Mouse (Mus musculus) heart, embryonic 13.5 days (tissue): ENCODE measurements around the gene Fuk. TPM values are rescaled to one million over a fixed set of nuclear protein-coding genes. Genes with fewer than 3 reads are reported as not detected.
A peak's percentile ranks its signal among the peaks of the same experiment; 100 is the strongest.
"Not testable (repeated sequence)": the region's sequence is repeated elsewhere in the genome, so short reads cannot be mapped to it uniquely, and the experiment has no call there.

Experiments used
- ATAC-seq: fragments of 200-750 bp; cut with Nextera tagmentation; 2 replicates; pipeline ENCODE4 v1.8.0; 2017; ENCODE audit warnings: moderate TSS enrichment; ENCODE audit not compliant: insufficient number of reproducible peaks, low FRiP score, low TSS enrichment; ENCODE audit errors: extremely low read depth
- H3K27ac ChIP-seq: fragments of 300-500 bp; sonication (generic); replicated peaks from 2 replicates; pipeline ENCODE4 v1.5.1; 2015; ENCODE audit warnings: moderate library complexity, mild to moderate bottlenecking, inconsistent platforms
- H3K27me3 ChIP-seq: fragments of 300-500 bp; sonication (generic); replicated peaks from 2 replicates; pipeline ENCODE4 v1.6.1; 2015; ENCODE audit warnings: mild to moderate bottlenecking, inconsistent platforms
- H3K36me3 ChIP-seq: fragments of 300-500 bp; sonication (generic); 2 replicates; pipeline ENCODE4 v1.6.1; 2015; ENCODE audit warnings: mild to moderate bottlenecking, inconsistent platforms
- H3K4me1 ChIP-seq: fragments of 300-500 bp; sonication (generic); 2 replicates; pipeline ENCODE4 v1.6.1; 2015; ENCODE audit warnings: inconsistent platforms
- H3K4me2 ChIP-seq: fragments of 300-500 bp; sonication (generic); 2 replicates; pipeline ENCODE4 v1.6.1; 2015; ENCODE audit warnings: inconsistent platforms, mild to moderate bottlenecking, moderate library complexity
- H3K4me3 ChIP-seq: fragments of 300-500 bp; sonication (generic); 2 replicates; pipeline ENCODE4 v1.5.1; 2015; ENCODE audit warnings: moderate library complexity, mild to moderate bottlenecking, inconsistent platforms
- H3K9ac ChIP-seq: fragments of 300-500 bp; sonication (generic); 2 replicates; pipeline ENCODE4 v1.6.1; 2015; ENCODE audit warnings: inconsistent platforms, mild to moderate bottlenecking, moderate library complexity
- H3K9me3 ChIP-seq: fragments of 300-500 bp; sonication (generic); 2 replicates; pipeline ENCODE4 v1.6.1; 2016; ENCODE audit warnings: inconsistent platforms
- WGBS: fragments of 180-500 bp; shearing (Covaris S2); methylation state at CpG from one replicate; pipeline ENCODE4 v1.1.7; 2015; ENCODE audit warnings: mixed read lengths; 5-methylcytosine and 5-hydroxymethylcytosine counted together
- polyA plus RNA-seq: library from polyadenylated mRNA; unstranded; fragments of >200 nt; fragmentation: Nextera tagmentation; extraction: Ambion mirVana; gene quantifications from 2 replicates; pipeline ENCODE4 v1.2.1, GENCODE M21; 2015

The Fuk gene
- polyA plus RNA-seq, 1 experiment from 2014 or later: 7.1 TPM

- H3K4me1 ChIP-seq: peaks cover 36% of the 10 kb centered on the region
- H3K27me3 ChIP-seq: no peaks in the 10 kb centered on the region
- H3K4me3 ChIP-seq: no peak overlapping the region
- no peak overlapping the region for H3K4me2 ChIP-seq
- no peak for ATAC-seq
- no peak overlapping the region for H3K27ac ChIP-seq
- WGBS: 72% methylated on average over 8 of the region's 8 CpGs
- H3K9ac ChIP-seq: no peak overlapping the region
- no peaks in the 10 kb centered on the region for H3K9me3 ChIP-seq
- peaks cover 8% of the 10 kb centered on the region; the same call in 1 of the 2 replicates for H3K36me3 ChIP-seq
Observed at GRCm38 (mm10) chr8:110918460-110918859, 16.2 kb upstream of the Fuk start.

GRCm38 (mm10) chr8:110918027-110918426, 15.7 kb upstream of the Fuk start:
- Histone ChIP-seq H3K4me1 (peaks cover 36% of the 10 kb centered on the region), H3K4me2 (no peak overlapping the region), H3K36me3 (peaks cover 8% of the 10 kb centered on the region; the same call in 1 of the 2 replicates), H3K27ac (no peak overlapping the region), H3K4me3 (no peak overlapping the region), H3K27me3 (no peaks in the 10 kb centered on the region), H3K9me3 (no peaks in the 10 kb centered on the region), H3K9ac (no peak overlapping the region)
- 83% methylated on average over 11 of the region's 11 CpGs for WGBS
- no peak for ATAC-seq

GRCm38 (mm10) chr8:110917415-110917814, 15.1 kb upstream of the Fuk start:
- Histone ChIP-seq H3K36me3 (peaks cover 4% of the 10 kb centered on the region; the same call in 1 of the 2 replicates), H3K4me1 (peaks cover 33% of the 10 kb centered on the region), H3K9ac (no peak overlapping the region), H3K4me2 (no peak overlapping the region), H3K4me3 (no peak overlapping the region), H3K27me3 (no peaks in the 10 kb centered on the region), H3K27ac (no peak overlapping the region), H3K9me3 (no peaks in the 10 kb centered on the region)
- WGBS: 40% methylated on average over 2 of the region's 2 CpGs
- ATAC-seq: no peak

GRCm38 (mm10) chr8:110911576-110912570, 9.6 kb upstream of the Fuk start:
- Histone ChIP-seq H3K27me3 (no peaks in the 10 kb centered on the region), H3K27ac (no peak overlapping the region), H3K4me2 (no peak overlapping the region), H3K36me3 (no peaks in the 10 kb centered on the region), H3K4me3 (no peak overlapping the region), H3K4me1 (no peaks in the 10 kb centered on the region), H3K9ac (no peak overlapping the region), H3K9me3 (no peaks in the 10 kb centered on the region)
- ATAC-seq: no peak
- 80% methylated on average over 15 of the region's 15 CpGs for WGBS

- not testable (repeated sequence) for H3K9me3 ChIP-seq, H3K36me3 ChIP-seq, H3K4me3 ChIP-seq, H3K27me3 ChIP-seq, H3K4me1 ChIP-seq, H3K4me2 ChIP-seq, ATAC-seq, H3K27ac ChIP-seq, H3K9ac ChIP-seq
Observed at GRCm38 (mm10) chr8:110909850-110910249, 7.6 kb upstream of the Fuk start.

- WGBS: 90% methylated on average over 1 of the region's 1 CpGs
- no peak for ATAC-seq
Observed at GRCm38 (mm10) chr8:110906682-110907081, 4.4 kb upstream of the Fuk start.

GRCm38 (mm10) chr8:110905404-110905803, 3.1 kb upstream of the Fuk start:
- no peak for ATAC-seq
- no peaks in the 10 kb centered on the region for H3K27me3 ChIP-seq
- H3K4me1 ChIP-seq: peaks cover 5% of the 10 kb centered on the region
- H3K36me3 ChIP-seq: no peaks in the 10 kb centered on the region
- H3K9me3 ChIP-seq: no peaks in the 10 kb centered on the region
- H3K4me3 ChIP-seq: no peak overlapping the region
- no peak overlapping the region for H3K27ac ChIP-seq
- 82% methylated on average over 6 of the region's 6 CpGs for WGBS
- H3K9ac ChIP-seq: no peak overlapping the region
- H3K4me2 ChIP-seq: no peak overlapping the region

More at GRCm38 (mm10) chr8:110906682-110907081, 4.4 kb upstream of the Fuk start:
- peaks cover 1% of the 10 kb centered on the region for H3K4me1 ChIP-seq
- H3K27ac ChIP-seq: no peak overlapping the region
- no peaks in the 10 kb centered on the region for H3K27me3 ChIP-seq
- H3K4me3 ChIP-seq: no peak overlapping the region
- H3K9ac ChIP-seq: no peak overlapping the region
- no peaks in the 10 kb centered on the region for H3K36me3 ChIP-seq
- H3K9me3 ChIP-seq: no peaks in the 10 kb centered on the region
- no peak overlapping the region for H3K4me2 ChIP-seq

- Histone ChIP-seq H3K9me3 (no peaks in the 10 kb centered on the region), H3K4me3 (peak overlapping the region; percentile 73), H3K27ac (no peak overlapping the region), H3K27me3 (no peaks in the 10 kb centered on the region), H3K4me1 (peaks cover 5% of the 10 kb centered on the region), H3K9ac (peak overlapping the region; percentile 87; the same call in 1 of the 2 replicates), H3K36me3 (peaks cover 21% of the 10 kb centered on the region), H3K4me2 (peak overlapping the region; percentile 70)
- 63% methylated on average over 2 of the region's 2 CpGs for WGBS
- ATAC-seq: no peak
Observed at GRCm38 (mm10) chr8:110902579-110902965, 284 bp upstream of the Fuk start.

- H3K4me2 ChIP-seq: no peak overlapping the region
- H3K27ac ChIP-seq: no peak overlapping the region
- no peaks in the 10 kb centered on the region for H3K9me3 ChIP-seq
- no peaks in the 10 kb centered on the region for H3K27me3 ChIP-seq
- peaks cover 26% of the 10 kb centered on the region for H3K36me3 ChIP-seq
- ATAC-seq: no peak
- 73% methylated on average over 3 of the region's 3 CpGs for WGBS
- H3K4me3 ChIP-seq: no peak overlapping the region
- no peak overlapping the region; the same call in 1 of the 2 replicates for H3K9ac ChIP-seq
- peaks cover 5% of the 10 kb centered on the region for H3K4me1 ChIP-seq
Observed at GRCm38 (mm10) chr8:110901056-110901455, 1.2 kb downstream of the Fuk start.

- H3K27ac ChIP-seq: no peak overlapping the region
- H3K4me3 ChIP-seq: no peak overlapping the region
- peaks cover 5% of the 10 kb centered on the region for H3K4me1 ChIP-seq
- no peaks in the 10 kb centered on the region for H3K9me3 ChIP-seq
- WGBS: 85% methylated on average over 6 of the region's 6 CpGs
- no peak overlapping the region for H3K9ac ChIP-seq
- no peak overlapping the region for H3K4me2 ChIP-seq
- peaks cover 39% of the 10 kb centered on the region for H3K36me3 ChIP-seq
- H3K27me3 ChIP-seq: no peaks in the 10 kb centered on the region
- no peak for ATAC-seq
Observed at GRCm38 (mm10) chr8:110897495-110897894, 4.8 kb downstream of the Fuk start.

- Histone ChIP-seq H3K36me3 (peaks cover 51% of the 10 kb centered on the region), H3K4me2 (no peak overlapping the region), H3K9ac (no peak overlapping the region), H3K9me3 (no peaks in the 10 kb centered on the region), H3K27me3 (no peaks in the 10 kb centered on the region), H3K4me3 (no peak overlapping the region), H3K4me1 (no peaks in the 10 kb centered on the region), H3K27ac (no peak overlapping the region)
- no peak for ATAC-seq
- 92% methylated on average over 13 of the region's 13 CpGs for whole genome bisulfite sequencing
Observed at GRCm38 (mm10) chr8:110895812-110896211, 6.5 kb downstream of the Fuk start.

- H3K4me2 ChIP-seq: no peak overlapping the region
- no peak overlapping the region for H3K9ac ChIP-seq
- H3K36me3 ChIP-seq: peaks cover 51% of the 10 kb centered on the region
- no peak overlapping the region for H3K4me3 ChIP-seq
- H3K27ac ChIP-seq: no peak overlapping the region
- ATAC-seq: no peak
- no peaks in the 10 kb centered on the region for H3K27me3 ChIP-seq
- H3K4me1 ChIP-seq: peaks cover 1% of the 10 kb centered on the region
- no peaks in the 10 kb centered on the region for H3K9me3 ChIP-seq
- WGBS: 62% methylated on average over 9 of the region's 9 CpGs
Observed at GRCm38 (mm10) chr8:110895254-110895653, 7.0 kb downstream of the Fuk start.
